Mouse (Mus musculus) kidney, postnatal 0 days (tissue): ENCODE measurements around the gene Scube3. TPM values are rescaled to one million over a fixed set of nuclear protein-coding genes. Genes with fewer than 3 reads are reported as not detected.
A peak's percentile ranks its signal among the peaks of the same experiment; 100 is the strongest.

Experiments
- ATAC-seq: fragments of 200-750 bp; cut with Nextera tagmentation; replicated peaks from 2 replicates; pipeline ENCODE4 v1.8.0; 2017; ENCODE audit warnings: low read depth, moderate number of reproducible peaks, moderate TSS enrichment, moderate library complexity; ENCODE audit not compliant: low FRiP score
- DNase-seq: peaks from one replicate; pipeline ENCODE4 v3.0.0-alpha.2; 2016; ENCODE audit warnings: low spot score
- H3K27ac ChIP-seq: fragments of 300-500 bp; sonication (generic); 2 replicates; pipeline ENCODE4 v1.5.1; 2014; ENCODE audit warnings: mild to moderate bottlenecking
- H3K27me3 ChIP-seq: fragments of 300-500 bp; sonication (generic); 2 replicates; pipeline ENCODE4 v1.6.1; 2014; ENCODE audit warnings: low read length, mixed read lengths; ENCODE audit not compliant: insufficient read depth
- H3K36me3 ChIP-seq: fragments of 300-500 bp; sonication (generic); 2 replicates; pipeline ENCODE4 v1.6.1; 2014; ENCODE audit warnings: low read length, mixed read lengths; ENCODE audit not compliant: insufficient read depth
- H3K4me1 ChIP-seq: fragments of 300-500 bp; sonication (generic); replicated peaks from 2 replicates; pipeline ENCODE4 v1.6.1; 2014; ENCODE audit warnings: antibody characterized with exemption, low read length, mixed read lengths; ENCODE audit not compliant: insufficient read depth
- H3K4me2 ChIP-seq: fragments of 300-500 bp; sonication (generic); 2 replicates; pipeline ENCODE4 v1.6.1; 2014; ENCODE audit warnings: mild to moderate bottlenecking, low read length, moderate library complexity, mixed read lengths
- H3K4me3 ChIP-seq: fragments of 300-500 bp; sonication (generic); replicated peaks from 2 replicates; pipeline ENCODE4 v1.5.1; 2014; ENCODE audit warnings: low read depth, low read length
- H3K9ac ChIP-seq: fragments of 300-500 bp; sonication (generic); 2 replicates; pipeline ENCODE4 v1.6.1; 2014; ENCODE audit warnings: low read depth, low read length
- H3K9me3 ChIP-seq: fragments of 300-500 bp; sonication (generic); replicated peaks from 2 replicates; pipeline ENCODE4 v1.6.1; 2016; ENCODE audit warnings: low read length, inconsistent platforms, mixed read lengths
- CTCF ChIP-seq: IDR thresholded peaks from 2 replicates; pipeline ENCODE4 v1.5.1; 2016; ENCODE audit warnings: antibody characterized with exemption, low read depth, mild to moderate bottlenecking, moderate library complexity
- WGBS: fragments of 180-500 bp; shearing (Covaris S2); extraction: QIAGEN DNeasy Blood & Tissue Kit; methylation state at CpG from one replicate; pipeline ENCODE4 v1.1.7; 2014; 5-methylcytosine and 5-hydroxymethylcytosine counted together
- polyA plus RNA-seq: library from polyadenylated mRNA; unstranded; fragments of >200 nt; fragmentation: Nextera tagmentation; extraction: Ambion mirVana; gene quantifications from 2 replicates; pipeline ENCODE4 v1.2.1, GENCODE M21; 2015

Gene Scube3
- polyA plus RNA-seq, 1 experiment from 2014 or later = 14.2 TPM

DNA sequence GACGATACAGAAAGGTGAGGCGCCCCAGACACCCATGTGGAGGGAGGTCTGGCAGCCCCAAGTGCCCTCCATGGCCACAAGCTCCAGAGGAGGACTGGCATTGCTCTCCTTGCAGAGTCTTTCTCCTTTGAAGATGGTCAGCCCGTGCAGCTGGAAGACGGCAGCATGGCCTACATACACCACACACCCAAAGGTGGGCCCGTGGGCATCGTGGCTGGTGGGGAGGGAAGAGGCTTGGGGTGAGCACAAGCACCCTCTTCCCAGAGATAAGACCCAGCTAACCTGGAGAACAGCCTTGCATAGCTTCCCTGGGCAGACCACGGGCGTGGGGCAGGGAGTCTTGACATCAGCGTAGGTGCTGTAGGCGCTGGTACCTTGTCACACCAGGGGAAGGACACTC is 53.1 kb downstream of the Scube3 start:
- 97% methylated on average over 10 of the region's 10 CpGs for WGBS
- H3K27ac ChIP-seq = no peak overlapping the region
- no peaks in the 10 kb centered on the region for H3K9me3 ChIP-seq
- no peaks in the 10 kb centered on the region for H3K27me3 ChIP-seq
- H3K4me1 ChIP-seq = no peaks in the 10 kb centered on the region
- DNase-seq (no peak), ATAC-seq (no peak)
- H3K36me3 ChIP-seq = peaks cover 50% of the 10 kb centered on the region
- no peak overlapping the region for H3K9ac ChIP-seq
- H3K4me2 ChIP-seq = no peak overlapping the region
- no peak overlapping the region for H3K4me3 ChIP-seq
- no peak for TF ChIP-seq CTCF

DNA sequence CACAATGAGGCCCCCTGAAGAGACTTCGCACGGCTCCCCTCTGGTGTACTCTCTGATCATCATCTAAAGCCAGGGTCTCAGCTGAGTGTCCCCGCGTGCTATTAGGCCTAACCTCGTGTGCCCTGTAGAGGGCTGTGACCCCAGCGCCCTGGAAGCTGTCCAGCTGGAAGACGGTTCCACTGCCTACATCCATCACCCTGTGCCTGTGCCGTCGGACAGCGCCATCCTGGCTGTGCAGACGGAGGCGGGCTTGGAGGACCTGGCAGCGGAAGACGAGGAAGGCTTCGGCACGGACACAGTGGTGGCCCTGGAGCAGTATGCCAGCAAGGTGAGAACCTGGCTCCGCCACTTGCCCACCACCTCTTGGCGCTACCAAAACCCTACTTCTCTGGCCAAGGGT is 55.7 kb downstream of the Scube3 start:
- peaks cover 50% of the 10 kb centered on the region for H3K36me3 ChIP-seq
- no peak overlapping the region for H3K4me2 ChIP-seq
- no peak for TF ChIP-seq CTCF
- no peak overlapping the region for H3K9ac ChIP-seq
- ATAC-seq = no peak
- 63% methylated on average over 18 of the region's 18 CpGs for WGBS
- no peaks in the 10 kb centered on the region for H3K27me3 ChIP-seq
- H3K4me3 ChIP-seq = no peak overlapping the region
- no peaks in the 10 kb centered on the region for H3K4me1 ChIP-seq
- no peak for DNase-seq
- no peaks in the 10 kb centered on the region for H3K9me3 ChIP-seq
- H3K27ac ChIP-seq = no peak overlapping the region

DNA sequence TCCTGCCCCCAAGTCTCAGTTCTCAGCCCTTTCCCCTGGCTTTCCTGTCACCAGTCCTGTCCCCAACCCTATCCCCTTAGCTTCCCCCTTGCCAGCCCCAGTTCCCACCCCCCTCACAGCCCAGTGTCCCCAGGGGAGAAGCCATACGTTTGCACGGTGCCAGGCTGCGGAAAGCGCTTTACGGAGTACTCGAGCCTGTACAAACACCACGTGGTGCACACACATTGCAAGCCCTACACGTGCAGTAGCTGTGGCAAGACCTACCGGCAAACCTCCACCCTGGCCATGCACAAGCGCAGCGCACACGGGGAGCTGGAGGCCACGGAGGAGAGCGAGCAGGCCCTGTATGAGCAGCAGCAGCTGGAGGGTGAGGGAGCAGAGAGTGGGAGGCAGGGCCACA is 60.0 kb downstream of the Scube3 start:
- Histone ChIP-seq H3K27ac (no peak overlapping the region), H3K27me3 (no peaks in the 10 kb centered on the region), H3K4me1 (0 out of 2 replicates have a peak, but pooled peaks cover 2% of the 10 kb centered on the region), H3K4me2 (no peak overlapping the region), H3K36me3 (peaks cover 35% of the 10 kb centered on the region), H3K9ac (no peak overlapping the region), H3K9me3 (no peaks in the 10 kb centered on the region), H3K4me3 (no peak overlapping the region)
- 78% methylated on average over 14 of the region's 14 CpGs for WGBS
- DNase-seq (no peak), ATAC-seq (no peak)
- TF ChIP-seq CTCF = no peak

DNA sequence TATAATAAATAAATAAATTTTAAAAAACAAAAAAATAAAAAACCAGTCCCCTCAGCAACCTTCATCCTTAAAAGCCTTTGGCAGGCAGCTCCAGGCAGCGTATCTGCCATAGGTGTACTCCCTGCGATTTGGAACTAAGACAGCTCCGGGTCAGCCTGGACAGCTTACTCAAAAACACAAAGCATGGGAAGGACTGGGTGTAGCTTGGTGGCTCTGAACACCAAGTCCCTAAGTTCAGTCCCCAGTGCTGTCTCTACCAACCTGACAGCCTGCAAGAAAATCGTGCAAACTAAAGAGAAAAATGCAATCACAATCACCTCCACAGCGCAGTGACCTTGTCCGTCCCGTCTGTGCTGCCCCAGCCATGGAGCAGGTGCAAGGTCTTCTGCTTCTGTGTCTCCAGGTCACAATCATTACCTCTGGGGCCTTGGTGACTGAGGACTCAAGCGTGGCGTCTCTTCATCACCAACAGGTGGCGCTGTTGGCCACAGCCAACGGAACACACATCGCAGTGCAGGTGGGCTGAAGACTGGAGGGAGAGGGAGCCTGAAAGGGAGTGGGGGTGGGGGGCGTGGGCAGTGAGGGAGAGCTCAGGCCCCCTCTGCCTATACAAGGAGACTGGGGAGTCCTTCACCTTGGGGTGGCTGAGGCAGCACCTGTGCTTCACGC is 62.2 kb downstream of the Scube3 start:
- ATAC-seq (no peak), DNase-seq (peak; percentile 54)
- H3K4me2 ChIP-seq = no peak overlapping the region
- H3K9me3 ChIP-seq = no peaks in the 10 kb centered on the region
- no peaks in the 10 kb centered on the region for H3K27me3 ChIP-seq
- WGBS = 38% methylated on average over 14 of the region's 14 CpGs
- H3K4me3 ChIP-seq = no peak overlapping the region
- TF ChIP-seq CTCF = peak; percentile 88
- H3K4me1 ChIP-seq = peaks cover 14% of the 10 kb centered on the region
- H3K27ac ChIP-seq = no peak overlapping the region
- H3K9ac ChIP-seq = no peak overlapping the region
- H3K36me3 ChIP-seq = peaks cover 28% of the 10 kb centered on the region

DNA sequence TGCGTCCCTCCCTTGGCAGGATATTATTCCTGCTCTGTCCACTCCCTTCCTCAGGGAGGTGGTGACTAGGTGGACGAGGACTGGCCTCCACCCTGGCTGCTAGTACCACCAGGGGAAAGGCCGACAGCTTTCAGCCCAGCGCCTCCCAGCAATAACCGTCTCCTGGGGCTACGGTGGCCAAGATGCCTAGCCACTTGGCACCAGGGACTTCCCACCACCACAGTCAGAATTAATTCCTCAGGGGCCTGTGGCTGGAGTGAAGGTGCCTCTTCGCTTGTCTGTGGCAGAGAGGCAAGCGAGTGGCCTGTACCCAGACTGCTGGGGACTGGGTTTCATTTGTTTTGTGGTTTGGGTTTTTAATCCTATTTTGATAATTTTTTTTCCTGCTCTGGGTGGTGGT is 63.5 kb downstream of the Scube3 start:
- Histone ChIP-seq H3K27ac (no peak overlapping the region), H3K9ac (no peak overlapping the region), H3K36me3 (peaks cover 21% of the 10 kb centered on the region), H3K27me3 (no peaks in the 10 kb centered on the region), H3K4me3 (no peak overlapping the region), H3K9me3 (no peaks in the 10 kb centered on the region), H3K4me2 (no peak overlapping the region), H3K4me1 (peaks cover 14% of the 10 kb centered on the region)
- DNase-seq (no peak), ATAC-seq (no peak)
- no peak for TF ChIP-seq CTCF
- WGBS = 86% methylated on average over 8 of the region's 8 CpGs

DNA sequence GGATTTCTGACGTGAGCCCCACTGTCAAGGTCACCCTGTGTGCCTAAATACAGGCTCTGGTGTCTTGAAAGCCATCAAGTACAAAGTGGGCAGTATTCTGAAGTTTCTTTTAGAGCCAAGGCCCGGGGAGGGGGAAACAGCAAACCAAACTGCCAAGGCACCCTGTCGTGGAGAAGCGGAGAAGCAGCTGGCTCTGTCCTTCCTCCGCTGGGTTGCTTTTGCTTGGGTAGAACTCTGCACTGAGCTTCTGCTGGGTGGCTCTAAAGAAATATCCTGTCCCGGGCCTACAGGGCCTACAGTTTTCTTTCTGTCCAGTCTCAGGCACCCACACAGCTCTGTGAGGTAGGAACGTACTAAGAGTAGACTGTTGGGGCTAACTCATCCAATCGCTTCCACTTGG is 65.2 kb downstream of the Scube3 start:
- H3K27me3 ChIP-seq = no peaks in the 10 kb centered on the region

More for the DNA sequence above, 65.2 kb downstream of the Scube3 start:
- H3K36me3 ChIP-seq = peaks cover 9% of the 10 kb centered on the region
- H3K27ac ChIP-seq = peak overlapping the region; percentile 81
- no peak for DNase-seq
- no peak overlapping the region for H3K4me2 ChIP-seq
- H3K9me3 ChIP-seq = no peaks in the 10 kb centered on the region
- no peak for TF ChIP-seq CTCF
- H3K4me3 ChIP-seq = no peak overlapping the region
- 73% methylated on average over 8 of the region's 8 CpGs for WGBS
- 0 out of 2 replicates have a peak overlapping the region, but pooled peaks have one; percentile 62 for H3K9ac ChIP-seq
- no peak for ATAC-seq
- H3K4me1 ChIP-seq = peaks cover 14% of the 10 kb centered on the region
